Mouse (Mus musculus): ENCODE measurements around the gene Slc9a6.

Slc9a6 gene

GRCm38 (mm10) chrX:56609623-56610317 lies at the start of gene Slc9a6:
Gene Slc9a6 (plus strand): TSS chrX:56609757.
- peak; percentile 77 to 89 for DNase-seq

- DNase-seq, result peak in 1 of 2 experiments; percentile 30
Measured at GRCm38 (mm10) chrX:56572465-56572864, 37.1 kb upstream of the Slc9a6 start.

- no peak for DNase-seq
Measured at GRCm38 (mm10) chrX:56578200-56578599, 31.4 kb upstream of the Slc9a6 start.

GRCm38 (mm10) chrX:56597219-56597886 lies 12.2 kb upstream of the Slc9a6 start:
- DNase-seq, result peak; percentile 8 to 52

GRCm38 (mm10) chrX:56597887-56598640 lies 11.5 kb upstream of the Slc9a6 start, which contains the start of gene Mmgt1:
Gene Mmgt1 (minus strand): TSS chrX:56598069.
- peak; percentile 90 to 97 for DNase-seq

GRCm38 (mm10) chrX:56606536-56606935 lies 3.0 kb upstream of the Slc9a6 start:
- no peak for DNase-seq

GRCm38 (mm10) chrX:56607032-56607710 lies 2.4 kb upstream of the Slc9a6 start:
- DNase-seq, result no peak

- no peak for DNase-seq
Measured at GRCm38 (mm10) chrX:56609285-56609622, 303 bp upstream of the Slc9a6 start.

- DNase-seq, result no peak
Measured at GRCm38 (mm10) chrX:56610318-56610694, 749 bp downstream of the Slc9a6 start.

GRCm38 (mm10) chrX:56615236-56615635 lies 5.7 kb downstream of the Slc9a6 start:
- no peak for DNase-seq

- no peak for DNase-seq
Measured at GRCm38 (mm10) chrX:56636185-56636584, 26.6 kb downstream of the Slc9a6 start.

- no peak for DNase-seq
Measured at GRCm38 (mm10) chrX:56640066-56640465, 30.5 kb downstream of the Slc9a6 start.

GRCm38 (mm10) chrX:56649549-56650354 lies 40.2 kb downstream of the Slc9a6 start:
- no peak for DNase-seq

GRCm38 (mm10) chrX:56650355-56650652 lies 40.7 kb downstream of the Slc9a6 start:
- DNase-seq, result no peak

GRCm38 (mm10) chrX:56650885-56651284 lies 41.3 kb downstream of the Slc9a6 start:
- DNase-seq, result peak; percentile 31 to 77

- DNase-seq, result peak in 1 of 2 experiments; percentile 67
Measured at GRCm38 (mm10) chrX:56651738-56652137, 42.2 kb downstream of the Slc9a6 start.

GRCm38 (mm10) chrX:56655686-56656085 lies 46.1 kb downstream of the Slc9a6 start:
- DNase-seq, result no peak

GRCm38 (mm10) chrX:56659286-56659685 lies 49.7 kb downstream of the Slc9a6 start:
- DNase-seq, result no peak

GRCm38 (mm10) chrX:56661143-56661542 lies 51.6 kb downstream of the Slc9a6 start:
- DNase-seq, result no peak

GRCm38 (mm10) chrX:56662316-56662715 lies 52.8 kb downstream of the Slc9a6 start:
- DNase-seq, result peak in 1 of 2 experiments; percentile 55

- DNase-seq, result no peak
Measured at GRCm38 (mm10) chrX:56663377-56663776, 53.8 kb downstream of the Slc9a6 start.

GRCm38 (mm10) chrX:56665226-56665973 lies 55.8 kb downstream of the Slc9a6 start:
- DNase-seq, result peak; percentile 46 to 77
